Mouse (Mus musculus) CH12.LX (cell line): Measurements from ENCODE around the gene Acoxl.

ENCODE experiments used
- CTCF ChIP-seq, 2 experiments: IDR thresholded peaks in 1 of 2; conservative IDR thresholded peaks in 1 of 2; 2 replicates each; pipeline ENCODE4 v1.5.1; 2011 to 2012; ENCODE audit warnings: low read depth in 2 of 2, low read length in 2 of 2, improper control_type of control experiment in 1 of 2, inconsistent platforms in 1 of 2, mild to moderate bottlenecking in 1 of 2, moderate library complexity in 1 of 2
- EP300 ChIP-seq: IDR thresholded peaks from 2 replicates; pipeline ENCODE4 v1.6.1; 2011; ENCODE audit warnings: low read length, improper control_type of control experiment
- HCFC1 ChIP-seq: IDR thresholded peaks from 2 replicates; pipeline ENCODE4 v1.6.1; 2012; ENCODE audit warnings: low read depth, mild to moderate bottlenecking, inconsistent platforms, low read length, improper control_type of control experiment
- NELFE ChIP-seq: IDR thresholded peaks from 2 replicates; pipeline ENCODE4 v1.6.1; 2011; ENCODE audit warnings: low read depth, low read length, improper control_type of control experiment
- POLR2A ChIP-seq: IDR thresholded peaks from 2 replicates; pipeline ENCODE4 v1.6.1; 2011; ENCODE audit warnings: low read depth, mild to moderate bottlenecking, improper control_type of control experiment, low read length
- RCOR1 ChIP-seq: conservative IDR thresholded peaks from 2 replicates; pipeline ENCODE4 v1.6.1; 2012; ENCODE audit warnings: low read depth, mild to moderate bottlenecking, inconsistent platforms, low read length, improper control_type of control experiment
- TBP ChIP-seq: conservative IDR thresholded peaks from 2 replicates; pipeline ENCODE4 v1.6.1; 2011; ENCODE audit warnings: low read depth, low read length, improper control_type of control experiment
- ZNF384 ChIP-seq: IDR thresholded peaks from 2 replicates; pipeline ENCODE4 v1.6.1; 2012; ENCODE audit warnings: low read depth, low read length, improper control_type of control experiment, inconsistent platforms

DNA sequence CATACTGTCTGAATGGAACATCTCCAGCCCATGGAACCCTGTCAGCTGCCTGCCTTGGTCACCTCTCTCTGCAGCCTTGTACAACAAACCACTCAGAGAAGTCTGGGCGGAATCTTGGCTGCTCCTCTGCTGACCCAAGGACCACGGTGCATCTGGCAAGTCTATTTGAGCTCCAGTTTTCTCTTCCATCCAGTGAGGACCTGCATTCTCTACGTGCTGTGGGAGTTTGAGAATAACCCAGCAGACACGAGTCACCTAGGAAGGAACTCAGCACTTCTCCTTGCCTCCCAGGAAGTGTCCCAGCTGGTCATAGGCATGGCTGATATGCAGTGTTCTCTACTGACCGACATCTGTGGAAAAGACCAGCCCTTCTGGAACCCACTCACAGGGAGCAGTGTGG, 295.8 kb downstream of the Acoxl start:
- no peak for TF ChIP-seq POLR2A
- no peak for TF ChIP-seq EP300
- no peak for TF ChIP-seq ZNF384
- no peak for TF ChIP-seq TBP
- no peak for TF ChIP-seq RCOR1
- TF ChIP-seq CTCF (conservative IDR thresholded peaks at IDR 0.05 in 1 of 2, IDR thresholded peaks at IDR 0.05 in 1 of 2; ENCODE audit: low read depth in 2 of 2, low read length in 2 of 2) = no peak
- TF ChIP-seq HCFC1 = no peak
- TF ChIP-seq NELFE = no peak
